30 mouse cellular contexts compared by ENCODE assay signal in the genomic region with DNA sequence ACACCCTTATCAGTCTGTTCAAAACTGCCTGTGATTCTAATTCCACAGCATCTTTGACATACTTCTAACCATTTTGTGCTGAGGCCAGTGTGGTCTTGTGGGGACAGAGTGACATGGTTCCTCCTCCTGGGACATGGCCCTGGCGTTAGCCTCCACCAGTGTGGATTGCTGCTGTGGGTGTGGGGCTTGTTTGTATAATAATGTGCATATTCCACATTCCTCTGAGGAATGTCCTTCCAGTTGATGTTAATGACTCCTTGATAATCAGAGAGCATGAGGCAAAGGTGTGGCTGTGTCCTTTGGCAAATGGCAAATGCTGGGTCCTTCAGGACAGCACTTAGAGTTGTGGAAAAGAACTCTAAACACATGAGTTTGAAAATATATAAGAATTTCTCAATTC. TPM values are rescaled to one million over a fixed set of nuclear protein-coding genes. Genes with fewer than 3 reads are reported as not detected.
"Had no signal": no experiment of that assay in that cellular context is flagged by ENCODE, and none has a peak within 500 bp of the region (broad histone marks: within the 10 kb centered on the region; RNA-seq: fewer than 3 reads in every experiment).

No protein-coding gene starts in this region.

- H3K27ac ChIP-seq: heart, adult 2 months; heart, embryonic 13.5 days; heart, embryonic 15.5 days; hindbrain, embryonic 13.5 days; hindbrain, embryonic 15.5 days; hindbrain, postnatal 0 days; kidney, embryonic 15.5 days; kidney, postnatal 0 days; left cerebral cortex, adult 2 months; limb, embryonic 13.5 days; limb, embryonic 15.5 days; liver, embryonic 12.5 days; liver, embryonic 14.5 days had no signal

- DNase-seq: gastrocnemius, postnatal 14 days; gastrocnemius, postnatal 36 days; heart, adult 2 months; heart, postnatal 14 days; heart, postnatal 36 days; kidney, adult 11 months; kidney, adult 2 months; kidney, adult 9 months; kidney, postnatal 14 days; kidney, postnatal 36 days; layer of hippocampus, adult 9-11 months; left cerebral cortex, postnatal 4 days had no signal

- H3K27me3 ChIP-seq: heart, embryonic 13.5 days; heart, embryonic 15.5 days; hindbrain, embryonic 13.5 days; hindbrain, embryonic 15.5 days; kidney, embryonic 15.5 days; limb, embryonic 13.5 days; limb, embryonic 15.5 days had no signal

- H3K4me3 ChIP-seq: heart, adult 2 months; heart, embryonic 13.5 days; heart, embryonic 15.5 days; hindbrain, embryonic 13.5 days; hindbrain, embryonic 15.5 days; kidney, embryonic 15.5 days; left cerebral cortex, adult 2 months; limb, embryonic 13.5 days; limb, embryonic 15.5 days; liver, embryonic 12.5 days had no signal

- H3K9ac ChIP-seq: heart, embryonic 13.5 days; heart, embryonic 15.5 days; hindbrain, embryonic 13.5 days; hindbrain, embryonic 15.5 days; kidney, embryonic 15.5 days; limb, embryonic 13.5 days; limb, embryonic 15.5 days; liver, embryonic 12.5 days; liver, embryonic 14.5 days had no signal

- H3K36me3 ChIP-seq: heart, embryonic 13.5 days; heart, embryonic 15.5 days; hindbrain, embryonic 13.5 days; hindbrain, embryonic 15.5 days; kidney, embryonic 15.5 days; limb, embryonic 13.5 days; limb, embryonic 15.5 days; liver, embryonic 12.5 days had no signal

- H3K9me3 ChIP-seq: heart, embryonic 13.5 days; heart, embryonic 15.5 days; hindbrain, embryonic 13.5 days; hindbrain, embryonic 15.5 days; kidney, embryonic 15.5 days; limb, embryonic 13.5 days; limb, embryonic 15.5 days; liver, embryonic 12.5 days had no signal

RNA-seq across cellular contexts. Expression of a gene that starts 24.9 kb away (rescaled TPM):
- total RNA-seq: gastrocnemius, adult 18-20 months; gastrocnemius, adult 8-10 months; gastrocnemius, postnatal 14 days; gastrocnemius, postnatal 36 days; heart, adult 2 months; heart, postnatal 14 days; heart, postnatal 36 days; hematopoietic stem cell, adult 5-6 weeks; hindbrain, postnatal 0 days; left cerebral cortex, postnatal 4 days; liver, adult 2 months had no signal
- polyA plus RNA-seq: gonadal fat pad, adult 2 months; heart, adult 2 months; kidney, adult 2 months; liver, adult 2 months; liver, embryonic 12.5 days; liver, embryonic 16.5 days had no signal
